Mouse (Mus musculus) thymus, postnatal 14 days (tissue): ENCODE measurements around the gene Myrip.

Experiments
- DNase-seq: peaks from one replicate; pipeline ENCODE4 v3.0.0; 2021

Gene Myrip

DNA sequence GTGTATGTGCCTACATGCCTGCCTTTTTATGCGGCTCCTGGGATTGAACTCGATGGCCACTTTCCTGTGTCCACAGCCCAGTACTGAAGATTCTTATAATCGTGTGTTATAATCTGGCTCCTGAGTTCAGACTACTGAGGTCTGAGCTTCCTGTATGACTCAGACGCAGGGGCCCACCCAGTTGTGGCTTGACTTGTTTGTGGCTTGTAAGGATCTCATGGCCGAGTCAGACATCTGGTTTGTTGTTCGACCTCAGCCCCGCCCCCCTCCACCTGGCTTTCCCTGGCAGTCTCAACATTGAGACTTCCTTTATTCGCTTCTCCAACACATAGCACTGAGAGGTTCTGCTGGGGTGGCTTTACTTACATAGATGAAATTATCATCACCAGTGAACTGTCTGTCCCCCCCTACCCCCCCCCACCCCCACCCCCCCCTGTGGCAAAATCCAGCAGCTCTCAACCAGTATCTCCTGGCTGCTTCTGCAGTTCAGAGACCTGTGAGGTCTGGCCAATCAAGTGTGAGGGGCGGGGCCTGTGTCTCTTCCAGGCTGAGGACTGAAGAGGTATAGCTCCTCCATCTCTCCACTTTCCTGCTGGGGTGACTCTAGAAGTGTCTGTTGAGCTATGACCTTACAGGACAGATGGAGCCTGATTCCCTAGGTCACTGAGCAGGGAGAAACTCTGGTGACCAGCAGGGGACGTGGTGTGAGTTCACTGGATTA is 38.8 kb downstream of the Myrip start:
- peak; percentile 78 for DNase-seq

- DNase-seq, result no peak
Observed at GRCm38 (mm10) chr9:120343123-120343790, 41.9 kb downstream of the Myrip start.

DNA sequence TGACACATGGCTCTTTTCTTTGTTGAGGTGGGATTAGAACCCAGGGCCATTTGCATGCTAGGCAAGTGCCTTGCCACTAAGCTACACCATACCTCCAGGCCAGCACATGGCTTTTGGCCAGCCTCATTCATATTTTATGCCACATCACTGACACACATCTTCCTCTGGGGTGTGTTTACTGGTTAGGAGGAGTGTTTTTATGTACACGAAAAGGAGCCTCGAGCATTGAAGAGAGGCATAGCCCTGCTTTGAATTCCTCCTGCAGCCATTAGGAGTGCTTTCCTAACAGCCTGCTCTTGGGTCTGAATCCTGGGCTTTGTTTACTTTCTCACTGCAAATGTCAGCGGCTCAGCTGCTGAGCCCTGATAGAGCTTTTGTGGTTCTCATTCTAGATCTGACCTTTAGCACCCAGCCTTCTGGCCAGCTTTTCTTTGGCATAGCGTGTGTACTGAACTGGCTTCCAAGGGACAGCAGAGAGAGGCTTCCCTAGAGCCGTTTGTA is 44.4 kb downstream of the Myrip start:
- no peak for DNase-seq

GRCm38 (mm10) chr9:120349145-120349544 is 47.8 kb downstream of the Myrip start:
- no peak for DNase-seq

- DNase-seq, result no peak
Observed at GRCm38 (mm10) chr9:120350346-120350745, 49.0 kb downstream of the Myrip start.

DNA sequence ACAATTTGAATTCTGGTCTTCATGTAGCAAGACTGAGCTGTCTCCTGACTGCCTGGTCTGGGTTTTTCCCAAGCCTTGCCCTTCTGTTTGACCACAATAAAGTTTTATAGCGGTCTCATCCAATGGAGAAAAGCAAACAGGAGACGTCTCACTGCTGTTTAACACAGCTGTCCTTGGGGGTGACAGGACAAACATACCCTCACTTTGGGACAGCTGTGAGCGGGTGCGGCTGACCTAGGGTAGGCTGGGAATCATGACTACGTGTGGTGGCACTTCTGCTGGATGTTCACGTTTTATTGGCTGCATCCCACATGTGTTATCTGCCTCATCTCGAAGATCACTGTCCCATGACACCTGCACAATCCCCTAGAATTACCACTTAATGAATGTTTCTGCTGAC is 49.7 kb downstream of the Myrip start:
- DNase-seq, result no peak

DNA sequence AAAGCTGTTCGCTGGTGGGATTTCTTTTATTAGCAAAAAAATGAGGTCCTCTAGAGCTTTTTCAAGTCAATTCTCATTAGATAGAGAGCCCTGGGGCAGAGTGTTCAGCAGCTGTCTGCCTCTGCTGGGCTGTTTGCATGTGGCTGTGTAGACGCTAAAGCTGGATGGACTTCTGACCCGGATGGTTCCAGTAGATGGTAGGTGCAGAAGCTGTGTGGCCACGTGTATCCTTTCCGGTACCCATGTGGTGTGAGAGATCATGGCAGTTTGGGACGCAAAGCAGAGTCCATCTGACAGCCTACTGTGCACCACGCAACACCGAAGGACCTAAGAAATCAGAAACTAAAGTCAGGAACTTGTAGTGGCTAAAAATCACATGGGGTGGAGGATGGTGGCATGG is 50.2 kb downstream of the Myrip start:
- DNase-seq, result no peak

DNA sequence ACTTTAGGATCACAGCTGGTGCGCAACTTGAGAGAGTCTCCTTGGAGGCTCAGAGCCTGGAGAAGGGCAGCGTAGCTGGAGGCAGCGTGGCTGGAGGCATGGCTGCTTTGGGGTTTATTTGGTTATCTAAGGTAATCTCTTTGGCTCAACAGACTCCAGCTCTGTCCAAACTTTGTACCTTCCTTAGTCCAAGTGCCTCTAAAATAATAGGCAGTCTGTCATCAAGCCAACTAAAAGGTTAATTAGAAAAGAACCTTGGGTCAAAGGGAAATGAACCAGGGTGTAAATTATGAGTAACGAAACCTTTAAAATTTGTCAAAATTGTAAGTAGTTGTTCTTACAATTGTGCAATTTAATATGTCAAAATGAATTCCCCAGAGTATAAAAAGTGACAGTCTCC is 51.7 kb downstream of the Myrip start:
- no peak for DNase-seq

DNA sequence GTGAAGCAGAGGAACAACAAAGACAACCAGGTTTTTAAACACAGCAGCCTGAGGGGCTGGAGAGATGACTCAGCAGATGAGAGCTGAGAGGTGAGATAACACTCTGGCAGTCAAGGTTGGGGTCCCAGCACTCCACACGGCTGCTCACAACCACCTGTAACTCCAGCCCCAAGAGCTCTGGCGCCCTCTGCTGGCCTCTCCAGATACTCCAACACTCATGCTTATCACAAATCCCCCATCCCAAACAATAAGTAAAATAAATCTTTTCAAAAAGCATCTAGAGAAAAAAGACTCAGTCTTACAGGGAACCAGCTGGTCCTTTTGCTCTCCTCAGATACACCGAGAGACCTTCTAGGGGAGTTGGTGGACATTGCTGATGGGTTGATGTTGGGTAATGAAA is 52.7 kb downstream of the Myrip start:
- DNase-seq, result peak; percentile 11

- DNase-seq, result no peak
Observed at GRCm38 (mm10) chr9:120354550-120355345, 53.4 kb downstream of the Myrip start.

- DNase-seq, result no peak
Observed at GRCm38 (mm10) chr9:120356490-120356889, 55.2 kb downstream of the Myrip start.

DNA sequence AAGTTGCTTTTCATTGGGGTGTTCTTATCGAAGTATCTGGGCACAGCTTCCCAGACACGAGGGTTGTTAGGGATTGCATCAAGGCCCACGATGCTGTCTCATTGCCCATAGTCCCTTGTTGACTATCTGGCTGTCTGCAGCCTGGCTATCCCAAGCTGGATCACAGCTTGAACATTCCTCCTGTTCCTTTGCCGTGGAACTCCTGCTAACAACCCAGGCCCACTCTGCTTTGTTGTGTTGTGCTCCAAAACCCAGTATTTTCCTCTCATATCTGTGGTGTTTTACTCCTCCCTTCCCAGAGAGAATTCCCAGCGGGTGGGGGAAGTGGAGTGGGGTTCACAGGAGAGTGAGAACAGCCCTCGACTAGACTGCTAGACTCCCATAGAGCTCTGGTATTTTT is 56.7 kb downstream of the Myrip start:
- DNase-seq, result no peak

DNA sequence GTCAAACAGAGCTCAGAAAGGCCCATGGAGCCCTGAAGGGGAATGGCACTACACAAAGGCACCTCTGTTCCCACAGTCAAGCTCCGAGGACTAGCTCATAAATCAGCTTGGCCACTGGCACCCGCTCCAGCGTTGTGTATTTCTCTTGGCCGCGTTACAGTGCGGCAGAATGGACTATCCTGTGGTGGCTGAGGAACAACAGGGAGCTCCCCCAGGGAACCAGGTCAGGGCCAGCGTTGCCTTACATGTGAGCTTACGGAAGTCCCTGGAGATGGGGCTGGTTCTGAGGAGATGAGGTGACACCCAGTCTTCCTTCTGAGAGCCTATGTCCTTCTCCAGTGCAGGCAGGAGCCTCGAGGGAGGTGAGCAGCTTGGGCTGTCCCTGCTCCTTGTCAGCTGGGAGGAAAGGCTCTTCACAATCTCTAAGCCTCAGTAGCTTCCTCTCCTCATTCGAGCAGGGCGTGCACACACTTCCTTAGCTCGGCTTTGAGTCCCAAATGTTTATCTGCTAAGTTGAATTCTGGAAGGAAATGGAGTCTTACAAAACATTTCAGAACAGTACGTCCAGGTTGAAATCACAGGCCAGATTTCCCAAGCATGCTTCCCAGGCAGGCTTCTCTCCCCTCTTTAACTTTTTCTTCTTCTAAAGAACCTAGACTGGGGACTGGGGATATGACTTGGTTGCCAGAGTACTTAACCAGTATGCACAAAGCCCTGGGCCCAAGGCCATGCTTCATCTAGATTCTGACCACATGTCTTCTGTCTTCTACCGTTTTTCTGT is 59.3 kb downstream of the Myrip start:
- no peak for DNase-seq

DNA sequence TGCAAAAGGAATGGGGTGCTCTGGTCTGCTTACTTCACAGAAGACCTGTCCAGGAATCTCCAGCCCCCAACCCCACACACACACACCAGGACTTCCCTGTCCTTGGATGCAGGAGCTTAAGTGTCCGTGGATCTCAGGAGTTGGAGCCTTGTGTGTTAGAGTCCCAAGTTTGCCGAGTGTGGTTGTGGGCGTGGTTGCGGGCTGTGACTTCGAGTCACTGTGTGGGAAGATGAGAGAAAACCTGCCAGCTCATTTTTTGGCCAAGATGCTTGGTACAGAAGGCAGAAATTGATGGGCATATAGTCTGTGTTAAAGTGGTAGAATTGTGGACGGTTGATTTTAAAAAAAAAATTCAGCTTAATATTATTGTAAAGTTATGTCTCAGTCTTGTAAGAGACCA is 60.3 kb downstream of the Myrip start:
- DNase-seq, result no peak

DNA sequence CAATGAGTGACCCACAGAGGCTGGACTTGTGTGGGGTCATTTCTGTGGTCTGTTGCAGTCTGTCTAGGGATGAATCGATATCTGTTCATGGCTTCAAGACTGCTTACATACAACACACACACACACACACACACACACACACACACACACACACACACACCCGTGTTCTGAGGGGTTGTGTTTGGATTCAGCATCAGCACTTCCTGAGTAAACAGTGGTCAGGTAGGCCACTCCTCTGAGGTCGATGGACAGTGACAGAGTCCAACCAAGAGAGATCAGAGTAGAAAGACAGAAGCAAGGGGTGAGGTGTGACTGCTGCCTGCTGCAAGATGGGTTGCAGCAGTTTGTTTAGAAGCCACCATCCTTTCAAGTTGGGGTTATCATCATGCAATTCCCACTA is 61.4 kb downstream of the Myrip start:
- DNase-seq, result no peak

- DNase-seq, result no peak
Observed at GRCm38 (mm10) chr9:120364653-120365283, 63.5 kb downstream of the Myrip start.

DNA sequence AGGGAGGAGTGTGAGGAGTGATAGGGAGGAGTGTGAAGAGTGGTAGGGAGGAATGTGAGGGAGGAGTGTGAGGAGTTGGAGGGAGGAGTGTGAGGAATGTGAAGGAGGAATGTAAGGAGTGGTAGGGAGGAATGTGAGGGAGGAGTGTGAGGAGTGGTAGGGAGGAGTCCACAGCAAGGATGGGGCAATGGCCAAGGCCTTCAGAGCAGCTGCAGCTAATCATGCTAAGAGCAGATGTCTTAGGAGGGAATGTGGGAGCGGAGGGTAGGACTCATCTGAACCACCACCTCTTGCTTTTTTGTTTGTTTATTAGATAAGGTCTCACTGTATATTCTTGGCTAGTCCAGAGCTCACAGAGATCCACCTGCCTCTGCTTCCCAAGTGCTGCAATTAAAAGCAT is 66.2 kb downstream of the Myrip start:
- DNase-seq, result no peak

- no peak for DNase-seq
Observed at GRCm38 (mm10) chr9:120371633-120372032, 70.3 kb downstream of the Myrip start.

DNA sequence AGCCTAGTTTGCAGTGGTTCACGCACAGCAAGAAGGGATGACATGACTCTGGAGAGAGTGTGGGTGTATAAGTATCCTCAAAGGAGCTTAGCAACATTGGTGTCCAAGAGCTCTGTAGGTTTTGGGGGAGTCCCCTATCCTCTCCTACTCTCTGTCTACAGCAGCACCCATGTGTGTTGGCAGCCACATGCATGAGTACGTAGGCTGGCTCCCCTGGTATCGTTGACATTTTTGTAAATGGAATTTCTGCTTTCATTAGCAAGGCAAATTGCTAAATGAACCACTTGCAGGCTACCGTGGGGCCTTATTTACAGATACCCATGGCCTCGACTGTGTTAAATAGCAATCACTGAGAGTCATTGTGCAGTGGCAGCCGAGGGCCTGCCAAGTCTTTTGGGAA is 71.0 kb downstream of the Myrip start:
- no peak for DNase-seq

GRCm38 (mm10) chr9:120377726-120378125 is 76.4 kb downstream of the Myrip start:
- peak; percentile 36 for DNase-seq

DNA sequence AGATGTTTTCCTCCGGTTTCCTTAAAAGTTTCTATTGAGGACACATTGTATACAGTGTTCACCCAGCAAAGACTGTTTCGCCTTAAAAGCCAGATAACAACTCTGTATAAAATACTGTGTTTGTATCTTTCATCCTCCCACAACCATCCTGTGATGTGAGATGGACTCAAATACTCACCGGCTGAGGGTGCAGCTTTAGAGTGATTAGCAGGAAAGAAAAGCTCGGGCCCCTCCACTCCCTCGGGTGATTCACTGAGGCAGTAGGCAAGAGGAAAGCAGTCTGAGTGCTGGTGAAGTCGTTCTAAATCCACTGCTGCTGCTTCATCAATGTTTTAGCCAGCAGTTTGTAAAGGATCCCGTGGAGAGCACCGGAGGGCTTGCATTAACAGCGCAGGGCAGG is 93.9 kb downstream of the Myrip start:
- no peak for DNase-seq

GRCm38 (mm10) chr9:120396579-120397185 is 95.4 kb downstream of the Myrip start:
- DNase-seq, result no peak
